Mouse (Mus musculus) gonadal fat pad, adult 2 months (tissue): ENCODE measurements around the gene Inca1. TPM values are rescaled to one million over a fixed set of nuclear protein-coding genes. Genes with fewer than 3 reads are reported as not detected.

Source experiments
- polyA plus RNA-seq: library from polyadenylated mRNA; depleted of rRNA; stranded (reverse); fragments of >200 nt; gene quantifications from 2 replicates; pipeline ENCODE4 v1.2.3, GENCODE M21; 2012; rRNA removed

Gene Inca1
- polyA plus RNA-seq, 1 experiment: 12.4 TPM

Other genes with a start within 250 kb of the Inca1 start
- 19.4 and 21.9 TPM in 2 replicates for gene Med11, start 248.2 kb downstream of the Inca1 start, polyA plus RNA-seq
- 3.3 and 4.8 TPM in 2 replicates for gene Zmynd15, start 240.7 kb downstream of the Inca1 start, polyA plus RNA-seq
- 15.4 and 16.9 TPM in 2 replicates for gene Cxcl16, start 240.2 kb downstream of the Inca1 start, polyA plus RNA-seq
- gene Tm4sf5, start 194.9 kb downstream of the Inca1 start, polyA plus RNA-seq: 0.84 and 1.7 TPM in 2 replicates
- gene Vmo1, start 185.5 kb downstream of the Inca1 start, polyA plus RNA-seq: 0.29 TPM in 1 of 2 replicates, not detected in the other
- gene Gltpd2, start 181.0 kb downstream of the Inca1 start, polyA plus RNA-seq: 0.36 TPM in 1 of 2 replicates, not detected in the other
- 382 and 410 TPM in 2 replicates for gene Psmb6, start 174.8 kb downstream of the Inca1 start, polyA plus RNA-seq
- not detected in 2 replicates for gene Gm40193, start 167.2 kb downstream of the Inca1 start, polyA plus RNA-seq
- gene Pld2, start 160.1 kb downstream of the Inca1 start, polyA plus RNA-seq: 27.0 and 28.1 TPM in 2 replicates
- gene Mink1, start 137.3 kb downstream of the Inca1 start, polyA plus RNA-seq: 78.8 and 86.9 TPM in 2 replicates
- gene 4930544D05Rik, start 84.3 kb downstream of the Inca1 start, polyA plus RNA-seq: 5.1 and 7.1 TPM in 2 replicates
- 0.28 and 0.57 TPM in 2 replicates for gene Chrne, start 80.9 kb downstream of the Inca1 start, polyA plus RNA-seq
- gene Gp1ba, start 61.0 kb downstream of the Inca1 start, polyA plus RNA-seq: 0.08 and 0.29 TPM in 2 replicates
- 93.2 and 93.4 TPM in 2 replicates for gene Rnf167, start 52.9 kb downstream of the Inca1 start, polyA plus RNA-seq
- 164 and 171 TPM in 2 replicates for gene Slc25a11, start 52.7 kb downstream of the Inca1 start, polyA plus RNA-seq
- 614 and 704 TPM in 2 replicates for gene Pfn1, start 45.5 kb downstream of the Inca1 start, polyA plus RNA-seq
- gene Eno3, start 43.0 kb downstream of the Inca1 start, polyA plus RNA-seq: 21.6 and 21.9 TPM in 2 replicates
- gene Spag7, start 30.7 kb downstream of the Inca1 start, polyA plus RNA-seq: 45.7 and 61.0 TPM in 2 replicates
- gene Camta2, start 12.1 kb downstream of the Inca1 start, polyA plus RNA-seq: 17.7 and 29.9 TPM in 2 replicates
- gene Kif1c, start 393 bp upstream of the Inca1 start, polyA plus RNA-seq: 98.2 and 102 TPM in 2 replicates
- gene Zfp3, start 64.1 kb upstream of the Inca1 start, polyA plus RNA-seq: 2.9 and 3.7 TPM in 2 replicates
- gene Scimp, start 112.4 kb upstream of the Inca1 start, polyA plus RNA-seq: 0.65 and 0.92 TPM in 2 replicates
- gene Rabep1, start 144.6 kb upstream of the Inca1 start, polyA plus RNA-seq: 4.4 and 5.1 TPM in 2 replicates